Mouse (Mus musculus) liver, embryonic 12.5 days (tissue): ENCODE results near the gene Scaf1. TPM values are rescaled to one million over a fixed set of nuclear protein-coding genes. Genes with fewer than 3 reads are reported as not detected.
"Not testable (repeated sequence)": the region's sequence is repeated elsewhere in the genome, so short reads cannot be mapped to it uniquely, and the experiment has no call there.

ENCODE experiments used
- ATAC-seq: fragments of 200-750 bp; cut with Nextera tagmentation; 2 replicates; pipeline ENCODE4 v1.8.0; 2017; ENCODE audit warnings: moderate number of reproducible peaks, mild to moderate bottlenecking, moderate library complexity
- H3K27ac ChIP-seq: fragments of 300-500 bp; sonication (generic); 2 replicates; pipeline ENCODE4 v1.5.1; 2016; ENCODE audit warnings: mild to moderate bottlenecking
- H3K27me3 ChIP-seq: fragments of 300-500 bp; sonication (generic); replicated peaks from 2 replicates; pipeline ENCODE4 v1.6.1; 2016; ENCODE audit warnings: mild to moderate bottlenecking, moderate library complexity
- H3K36me3 ChIP-seq: fragments of 300-500 bp; sonication (generic); 2 replicates; pipeline ENCODE4 v1.6.1; 2016; ENCODE audit warnings: mild to moderate bottlenecking, moderate library complexity
- H3K4me1 ChIP-seq: fragments of 300-500 bp; sonication (generic); 2 replicates; pipeline ENCODE4 v1.6.1; 2016
- H3K4me2 ChIP-seq: fragments of 300-500 bp; sonication (generic); 2 replicates; pipeline ENCODE4 v1.6.1; 2016; ENCODE audit warnings: mild to moderate bottlenecking, moderate library complexity
- H3K4me3 ChIP-seq: fragments of 300-500 bp; sonication (generic); 2 replicates; pipeline ENCODE4 v1.5.1; 2016; ENCODE audit warnings: mild to moderate bottlenecking, moderate library complexity
- H3K9ac ChIP-seq: fragments of 300-500 bp; sonication (generic); 2 replicates; pipeline ENCODE4 v1.6.1; 2016; ENCODE audit warnings: mild to moderate bottlenecking, moderate library complexity
- H3K9me3 ChIP-seq: fragments of 300-500 bp; sonication (generic); replicated peaks from 2 replicates; pipeline ENCODE4 v1.6.1; 2016; ENCODE audit warnings: mild to moderate bottlenecking, moderate library complexity
- WGBS: fragments of 180-500 bp; shearing (Covaris S2); methylation state at CpG from one replicate; pipeline ENCODE4 v1.1.7; 2016; ENCODE audit not compliant: insufficient replicate concordance; 5-methylcytosine and 5-hydroxymethylcytosine counted together
- polyA plus RNA-seq: library from polyadenylated mRNA; unstranded; fragments of >200 nt; fragmentation: Nextera tagmentation; extraction: Ambion mirVana; gene quantifications from 2 replicates; pipeline ENCODE4 v1.2.1, GENCODE M21; 2016

Gene Scaf1
- polyA plus RNA-seq, 1 experiment from 2014 or later: 19.0 TPM

- 62% methylated on average over 5 of the region's 5 CpGs for WGBS
- H3K27ac ChIP-seq, H3K4me2 ChIP-seq, H3K4me3 ChIP-seq, H3K4me1 ChIP-seq, H3K9ac ChIP-seq, H3K9me3 ChIP-seq, ATAC-seq: not testable (repeated sequence)
- Histone ChIP-seq H3K27me3 (peaks cover 27% of the 10 kb centered on the region), H3K36me3 (peaks cover 19% of the 10 kb centered on the region)
Measured at GRCm38 (mm10) chr7:45023711-45024110, 7.5 kb upstream of the Scaf1 start.

GRCm38 (mm10) chr7:45020225-45020624 lies 4.1 kb upstream of the Scaf1 start:
- H3K4me3 ChIP-seq: no peak overlapping the region
- peaks cover 36% of the 10 kb centered on the region for H3K27me3 ChIP-seq
- no peaks in the 10 kb centered on the region for H3K9me3 ChIP-seq
- peaks cover 24% of the 10 kb centered on the region for H3K4me1 ChIP-seq
- H3K27ac ChIP-seq: no peak overlapping the region
- no peak overlapping the region for H3K4me2 ChIP-seq
- no peak for ATAC-seq
- WGBS: 58% methylated on average over 9 of the region's 9 CpGs
- no peak overlapping the region for H3K9ac ChIP-seq
- no peaks in the 10 kb centered on the region for H3K36me3 ChIP-seq

DNA sequence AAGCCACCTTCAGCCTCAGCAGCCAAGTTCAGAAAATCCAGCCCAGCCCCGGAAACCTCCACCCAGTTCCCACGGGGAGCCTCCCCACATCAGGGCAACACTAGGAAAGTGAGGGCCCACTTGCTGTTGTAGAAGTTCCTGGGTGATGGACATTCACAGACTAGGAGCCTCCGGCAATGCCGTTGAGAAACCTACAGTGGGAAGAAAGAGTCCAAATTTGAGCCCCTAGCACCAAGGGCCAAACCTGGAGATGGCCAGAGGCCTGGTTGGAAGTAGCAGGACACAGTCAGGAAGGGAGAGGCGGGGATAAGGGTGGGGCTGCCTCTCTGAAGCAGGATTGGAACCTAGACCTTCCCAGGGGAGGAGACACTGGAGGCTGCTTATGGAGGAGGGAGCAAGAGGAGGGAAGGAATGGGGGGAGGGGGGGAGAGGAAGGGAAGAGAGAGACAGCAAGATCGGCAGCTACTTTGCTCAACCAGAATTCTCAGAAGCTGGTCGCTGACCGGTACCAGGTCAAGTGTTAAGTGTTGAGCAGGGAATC lies 2.9 kb upstream of the Scaf1 start:
- Histone ChIP-seq H3K36me3 (no peaks in the 10 kb centered on the region; the same call in 1 of the 2 replicates), H3K4me2 (peak overlapping the region; percentile 98), H3K9me3 (no peaks in the 10 kb centered on the region), H3K4me1 (peaks cover 35% of the 10 kb centered on the region), H3K27ac (0 out of 2 replicates have a peak overlapping the region, but pooled peaks have one; percentile 13), H3K9ac (no peak overlapping the region), H3K4me3 (peak overlapping the region; percentile 93; the same call in 1 of the 2 replicates), H3K27me3 (peaks cover 36% of the 10 kb centered on the region)
- 18% methylated on average over 8 of the region's 8 CpGs for WGBS
- ATAC-seq: no peak

DNA sequence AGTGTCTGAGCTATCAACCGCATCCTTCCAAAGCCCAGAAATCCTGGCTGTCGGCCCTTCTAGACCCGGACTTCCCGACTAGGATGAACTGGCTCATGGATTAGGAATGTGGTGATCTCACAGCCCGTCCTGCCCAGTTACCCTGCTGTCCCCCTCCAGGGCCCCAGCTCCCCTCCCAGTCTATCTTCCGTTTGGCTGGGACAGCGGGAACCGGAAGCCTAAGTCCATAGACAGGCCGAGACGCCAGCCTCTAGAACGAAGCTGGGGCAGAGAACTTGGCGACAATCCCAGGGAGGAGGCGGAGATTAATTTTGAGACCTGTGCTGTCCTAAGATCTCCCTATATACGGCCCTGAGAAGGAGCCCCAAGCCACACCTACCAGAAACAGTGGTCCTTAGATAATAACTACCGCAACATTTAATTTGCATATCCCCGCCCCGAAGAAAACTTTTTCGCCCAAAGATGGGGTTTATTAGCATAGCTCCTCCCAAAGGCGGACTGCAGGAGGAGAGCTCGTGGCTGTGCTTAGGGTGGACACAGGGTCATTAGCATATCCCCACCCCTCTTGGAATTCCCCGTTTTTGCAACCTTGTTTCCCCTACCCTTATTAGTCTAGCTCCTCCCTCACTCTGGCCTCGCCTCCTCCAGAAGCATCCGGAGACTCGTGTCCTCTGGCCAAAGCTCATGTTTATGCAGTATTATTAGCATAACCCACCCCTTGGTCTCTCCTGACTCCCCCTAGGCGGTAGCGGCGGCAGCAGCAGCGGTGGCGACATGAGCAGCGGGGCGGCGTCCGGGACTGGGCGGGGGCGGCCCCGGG lies 1.3 kb upstream of the Scaf1 start, which contains the start of gene Rras:
Gene Rras (plus strand): TSS at position 720 of the 820 bp plus-strand sequence.
- peak; percentile 88 for ATAC-seq
- peaks cover 36% of the 10 kb centered on the region for H3K27me3 ChIP-seq
- H3K4me2 ChIP-seq: peak within 1 kb of the TSS; percentile 98
- peak within 1 kb of the TSS; percentile 96 for H3K9ac ChIP-seq
- H3K36me3 ChIP-seq: peaks cover 15% of the 10 kb centered on the region
- H3K4me3 ChIP-seq: peak within 1 kb of the TSS; percentile 93
- peaks cover 52% of the 10 kb centered on the region for H3K4me1 ChIP-seq
- H3K9me3 ChIP-seq: no peaks in the 10 kb centered on the region
- under 1% methylated on average over 36 of the region's 36 CpGs for WGBS
- peak within 1 kb of the TSS; percentile 92 for H3K27ac ChIP-seq

DNA sequence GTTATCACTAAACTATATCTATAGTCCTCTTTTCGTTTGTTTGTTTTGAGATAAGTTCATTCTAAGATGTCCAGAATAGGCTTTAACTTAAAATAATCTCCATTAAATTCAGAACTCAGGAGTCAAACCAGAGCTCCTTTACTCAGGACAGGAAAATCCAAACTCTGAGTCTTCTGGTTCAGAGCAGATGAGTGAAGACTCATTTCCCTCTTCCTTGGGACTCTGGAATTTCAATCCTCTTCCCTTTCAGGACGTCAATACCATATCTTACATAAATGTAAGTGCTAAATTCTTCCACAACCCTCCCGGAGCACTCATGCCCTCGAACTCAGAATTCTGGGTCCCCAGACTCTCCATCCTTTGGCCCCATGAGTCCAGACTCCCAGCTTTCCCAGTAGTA lies 598 bp upstream of the Scaf1 start:
- 2% methylated on average over 4 of the region's 4 CpGs for WGBS
- Histone ChIP-seq H3K9me3 (no peaks in the 10 kb centered on the region), H3K27me3 (peaks cover 36% of the 10 kb centered on the region), H3K4me1 (peaks cover 53% of the 10 kb centered on the region), H3K4me2 (peak overlapping the region; percentile 98), H3K4me3 (peak overlapping the region; percentile 93), H3K36me3 (peaks cover 22% of the 10 kb centered on the region), H3K9ac (peak overlapping the region; percentile 96), H3K27ac (peak overlapping the region; percentile 92)
- no peak for ATAC-seq

DNA sequence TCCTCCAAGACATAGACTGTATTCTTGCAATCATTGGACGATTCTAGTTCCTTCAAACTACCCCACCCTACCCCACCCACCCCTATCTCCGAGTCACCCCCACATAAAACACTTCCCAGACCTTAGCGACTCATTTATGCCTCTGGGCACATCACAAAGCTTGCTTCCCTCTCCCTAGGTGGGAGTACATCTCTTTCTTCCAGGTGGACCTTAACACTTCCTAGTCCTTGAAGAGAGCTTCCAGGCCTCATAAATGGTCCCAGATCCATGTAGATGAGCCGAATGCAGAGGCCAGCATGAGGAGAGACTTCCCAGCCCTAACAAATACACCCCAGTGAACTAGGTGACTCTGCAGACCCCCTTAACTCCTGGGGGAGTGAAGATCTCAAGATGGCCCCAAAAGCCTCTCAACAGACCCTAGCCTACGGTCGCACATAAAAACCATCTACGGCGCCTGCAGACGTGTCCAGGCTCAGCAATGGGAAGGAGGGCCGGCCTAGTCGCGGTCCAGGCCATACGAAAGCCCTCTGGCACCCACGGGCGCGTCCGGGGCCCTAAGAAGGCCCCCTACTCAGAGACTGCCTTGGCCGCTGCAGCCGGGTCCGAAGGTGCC lies 713 bp downstream of the Scaf1 start:
- no peak for ATAC-seq
- peaks cover 53% of the 10 kb centered on the region for H3K4me1 ChIP-seq

DNA sequence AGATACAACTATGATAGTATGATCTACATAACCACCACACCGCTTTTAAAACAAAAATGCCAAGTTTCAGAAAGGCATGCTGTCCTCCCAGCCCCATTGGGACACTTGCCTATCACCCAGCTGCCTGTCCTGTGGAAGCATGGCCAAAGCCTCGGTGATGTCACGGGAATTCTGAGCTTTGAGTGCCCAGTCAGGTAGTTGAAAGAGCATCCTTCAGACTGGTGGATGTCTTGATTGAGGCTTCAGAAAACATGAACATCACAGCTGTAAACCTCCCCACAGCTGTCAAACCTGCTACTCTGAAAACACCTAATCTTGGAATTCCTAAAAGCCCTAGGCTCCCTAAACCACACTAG lies 2.1 kb downstream of the Scaf1 start:
- H3K4me1 ChIP-seq: peaks cover 50% of the 10 kb centered on the region
- no peak for ATAC-seq
- 95% methylated on average over 3 of the region's 3 CpGs for WGBS
- H3K9me3 ChIP-seq: no peaks in the 10 kb centered on the region
- H3K36me3 ChIP-seq: peaks cover 49% of the 10 kb centered on the region
- no peak overlapping the region for H3K9ac ChIP-seq
- H3K4me3 ChIP-seq: no peak overlapping the region
- peaks cover 13% of the 10 kb centered on the region for H3K27me3 ChIP-seq
- H3K27ac ChIP-seq: peak overlapping the region; percentile 92; the same call in 1 of the 2 replicates
- H3K4me2 ChIP-seq: peak overlapping the region; percentile 98; the same call in 1 of the 2 replicates

More for the DNA sequence above, 713 bp downstream of the Scaf1 start:
- Histone ChIP-seq H3K9ac (peak overlapping the region; percentile 96), H3K9me3 (no peaks in the 10 kb centered on the region), H3K4me3 (peak overlapping the region; percentile 93), H3K27ac (peak overlapping the region; percentile 92), H3K4me2 (peak overlapping the region; percentile 98), H3K36me3 (peaks cover 35% of the 10 kb centered on the region), H3K27me3 (peaks cover 26% of the 10 kb centered on the region)
- under 1% methylated on average over 20 of the region's 20 CpGs for WGBS

GRCm38 (mm10) chr7:45013366-45014095 lies 2.6 kb downstream of the Scaf1 start:
- peaks cover 44% of the 10 kb centered on the region for H3K4me1 ChIP-seq
- H3K9ac ChIP-seq: peak overlapping the region; percentile 49
- no peaks in the 10 kb centered on the region for H3K9me3 ChIP-seq
- no peak overlapping the region for H3K4me3 ChIP-seq
- 89% methylated on average over 16 of the region's 16 CpGs for WGBS
- peaks cover 7% of the 10 kb centered on the region for H3K27me3 ChIP-seq
- peak overlapping the region; percentile 60 for H3K27ac ChIP-seq
- H3K36me3 ChIP-seq: peaks cover 54% of the 10 kb centered on the region
- no peak for ATAC-seq
- peak overlapping the region; percentile 31 for H3K4me2 ChIP-seq

DNA sequence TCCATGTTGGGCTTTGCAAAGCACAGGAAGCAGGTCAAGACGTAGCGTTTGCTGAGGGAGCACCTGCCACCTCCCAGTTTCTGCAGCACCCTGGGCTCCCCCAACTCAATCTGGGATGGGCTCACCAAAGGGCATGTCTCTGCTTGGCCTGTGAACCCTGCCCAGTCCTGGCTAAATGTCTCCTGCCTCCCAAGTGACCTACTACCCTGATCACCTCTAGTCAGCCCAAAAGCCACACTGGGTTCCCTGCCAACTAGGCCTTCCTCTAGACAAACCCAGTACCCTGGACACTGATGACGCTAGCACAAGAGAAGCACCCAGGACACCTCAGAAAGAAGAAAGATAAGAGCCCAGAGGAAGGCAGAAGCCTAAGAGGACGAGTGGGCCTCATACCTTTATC lies 3.3 kb downstream of the Scaf1 start:
- 49% methylated on average over 4 of the region's 4 CpGs for WGBS
- peaks cover 37% of the 10 kb centered on the region for H3K4me1 ChIP-seq
- H3K36me3 ChIP-seq: peaks cover 61% of the 10 kb centered on the region
- H3K27ac ChIP-seq: peak overlapping the region; percentile 60
- peak overlapping the region; percentile 31 for H3K4me2 ChIP-seq
- peak overlapping the region; percentile 49; the same call in 1 of the 2 replicates for H3K9ac ChIP-seq
- ATAC-seq: no peak
- peaks cover under 1% of the 10 kb centered on the region; the same call in 1 of the 2 replicates for H3K9me3 ChIP-seq
- H3K27me3 ChIP-seq: 0 out of 2 replicates have a peak, but pooled peaks cover under 1% of the 10 kb centered on the region
- no peak overlapping the region for H3K4me3 ChIP-seq

DNA sequence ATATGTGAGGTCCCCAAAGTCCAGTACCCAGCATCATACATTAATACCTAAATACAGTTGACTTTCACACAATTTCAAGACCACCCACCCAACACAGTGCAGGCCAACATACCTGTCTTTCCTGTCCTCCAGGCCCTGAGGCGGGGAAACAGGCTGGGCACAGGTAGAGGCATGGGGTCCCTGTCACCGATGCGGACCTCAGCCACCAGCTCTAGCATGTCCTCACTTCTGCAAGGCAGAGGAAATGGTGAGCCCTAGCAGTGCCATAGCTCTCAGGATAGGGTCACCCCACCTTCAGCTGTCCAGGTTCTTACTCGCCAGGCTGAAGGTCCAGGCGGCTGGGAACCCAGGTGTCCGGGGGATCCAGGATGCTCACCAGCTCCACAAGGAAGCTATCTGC lies 4.2 kb downstream of the Scaf1 start:
- Histone ChIP-seq H3K9me3 (peaks cover 4% of the 10 kb centered on the region; the same call in 1 of the 2 replicates), H3K27me3 (no peaks in the 10 kb centered on the region), H3K27ac (no peak overlapping the region), H3K4me2 (no peak overlapping the region), H3K4me1 (peaks cover 35% of the 10 kb centered on the region), H3K36me3 (peaks cover 69% of the 10 kb centered on the region), H3K4me3 (no peak overlapping the region), H3K9ac (no peak overlapping the region)
- no peak for ATAC-seq
- WGBS: 94% methylated on average over 6 of the region's 6 CpGs

- Histone ChIP-seq H3K27ac (no peak overlapping the region), H3K27me3 (no peaks in the 10 kb centered on the region), H3K9ac (no peak overlapping the region), H3K36me3 (peaks cover 100% of the 10 kb centered on the region), H3K4me3 (no peak overlapping the region), H3K9me3 (peaks cover 4% of the 10 kb centered on the region; the same call in 1 of the 2 replicates), H3K4me1 (peaks cover 11% of the 10 kb centered on the region), H3K4me2 (no peak overlapping the region)
- no peak for ATAC-seq
- 93% methylated on average over 19 of the region's 19 CpGs for WGBS
Measured at GRCm38 (mm10) chr7:45008411-45008810, 7.8 kb downstream of the Scaf1 start.
